Mouse (Mus musculus) embryonic facial prominence, embryonic 15.5 days (tissue): ENCODE results near the gene Gart. TPM values are rescaled to one million over a fixed set of nuclear protein-coding genes. Genes with fewer than 3 reads are reported as not detected.
"Not testable (repeated sequence)": the region's sequence is repeated elsewhere in the genome, so short reads cannot be mapped to it uniquely, and the experiment has no call there.

ENCODE experiments used
- ATAC-seq: fragments of 200-750 bp; cut with Nextera tagmentation; 2 replicates; pipeline ENCODE4 v1.8.0; 2017; ENCODE audit warnings: low read depth, moderate TSS enrichment; ENCODE audit not compliant: insufficient number of reproducible peaks, low FRiP score, low TSS enrichment
- H3K27ac ChIP-seq: fragments of 300-500 bp; sonication (generic); replicated peaks from 2 replicates; pipeline ENCODE4 v1.5.1; 2015; ENCODE audit warnings: mild to moderate bottlenecking, inconsistent platforms
- H3K27me3 ChIP-seq: fragments of 300-500 bp; sonication (generic); 2 replicates; pipeline ENCODE4 v1.6.1; 2015; ENCODE audit warnings: inconsistent platforms
- H3K36me3 ChIP-seq: fragments of 300-500 bp; sonication (generic); 2 replicates; pipeline ENCODE4 v1.6.1; 2015; ENCODE audit warnings: mild to moderate bottlenecking, inconsistent platforms
- H3K4me1 ChIP-seq: fragments of 300-500 bp; sonication (generic); 2 replicates; pipeline ENCODE4 v1.6.1; 2015; ENCODE audit warnings: inconsistent platforms
- H3K4me2 ChIP-seq: fragments of 300-500 bp; sonication (generic); replicated peaks from 2 replicates; pipeline ENCODE4 v1.6.1; 2015; ENCODE audit warnings: mild to moderate bottlenecking, inconsistent platforms
- H3K4me3 ChIP-seq: fragments of 300-500 bp; sonication (generic); replicated peaks from 2 replicates; pipeline ENCODE4 v1.5.1; 2015; ENCODE audit warnings: mild to moderate bottlenecking, inconsistent platforms
- H3K9ac ChIP-seq: fragments of 300-500 bp; sonication (generic); 2 replicates; pipeline ENCODE4 v1.6.1; 2015; ENCODE audit warnings: inconsistent platforms
- H3K9me3 ChIP-seq: fragments of 300-500 bp; sonication (generic); replicated peaks from 2 replicates; pipeline ENCODE4 v1.6.1; 2016; ENCODE audit warnings: inconsistent platforms
- WGBS: fragments of 180-500 bp; shearing (Covaris S2); methylation state at CpG from one replicate; pipeline ENCODE4 v1.1.7; 2015; 5-methylcytosine and 5-hydroxymethylcytosine counted together
- polyA plus RNA-seq: library from polyadenylated mRNA; unstranded; fragments of >200 nt; fragmentation: Nextera tagmentation; extraction: Ambion mirVana; gene quantifications from 2 replicates; pipeline ENCODE4 v1.2.1, GENCODE M21; 2015

Gart gene
- polyA plus RNA-seq, 1 experiment from 2014 or later = 96.7 TPM

DNA sequence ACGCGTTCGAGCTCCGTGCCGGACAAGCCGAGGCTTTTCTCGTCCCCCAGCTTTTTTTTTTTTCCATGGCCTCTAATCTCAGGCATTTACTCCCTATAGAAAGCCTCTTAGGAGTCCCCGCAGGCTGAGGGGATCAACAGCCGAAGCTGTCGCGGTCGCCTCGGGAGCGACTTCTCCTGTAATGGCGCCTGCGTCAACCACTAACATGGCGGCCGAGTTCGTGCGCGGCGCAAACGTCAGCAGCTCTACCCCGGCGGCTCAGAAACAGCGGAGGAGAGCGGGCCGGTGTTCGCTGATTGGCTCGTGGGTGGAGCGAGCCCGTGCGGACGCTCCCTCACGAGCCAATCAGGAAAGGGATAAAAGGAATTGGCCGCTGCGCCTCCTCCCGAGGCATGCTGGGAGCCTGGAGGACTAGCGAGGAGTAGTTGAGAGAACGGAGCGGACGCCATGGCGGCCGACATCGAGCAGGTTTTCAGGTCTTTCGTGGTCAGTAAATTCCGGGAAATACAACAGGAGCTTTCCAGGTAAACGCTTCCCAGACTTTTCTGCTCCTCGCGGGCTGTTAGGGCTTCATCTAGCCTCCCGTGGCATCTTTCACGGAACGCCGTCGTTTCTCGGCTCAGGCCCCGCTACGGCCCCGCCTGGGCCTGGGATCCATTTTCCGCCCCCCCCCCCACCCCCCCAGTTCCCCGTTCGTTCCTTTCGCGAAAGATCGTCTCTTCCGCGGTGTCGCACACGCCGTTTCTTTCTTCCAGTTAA is 888 bp upstream of the Gart start, which contains the start of gene Son:
TSS of gene Son (plus strand) at position 46 of the 759 bp plus-strand sequence.
- Histone ChIP-seq H3K9me3 (no peaks in the 10 kb centered on the region), H3K4me1 (peaks cover 9% of the 10 kb centered on the region), H3K4me2 (peak within 1 kb of the TSS; percentile 94), H3K27ac (peak within 1 kb of the TSS; percentile 100), H3K4me3 (peak within 1 kb of the TSS; percentile 73), H3K36me3 (peaks cover 14% of the 10 kb centered on the region), H3K27me3 (no peaks in the 10 kb centered on the region), H3K9ac (peak within 1 kb of the TSS; percentile 96)
- ATAC-seq = peak; percentile 97
- under 1% methylated on average over 70 of the region's 70 CpGs for WGBS

DNA sequence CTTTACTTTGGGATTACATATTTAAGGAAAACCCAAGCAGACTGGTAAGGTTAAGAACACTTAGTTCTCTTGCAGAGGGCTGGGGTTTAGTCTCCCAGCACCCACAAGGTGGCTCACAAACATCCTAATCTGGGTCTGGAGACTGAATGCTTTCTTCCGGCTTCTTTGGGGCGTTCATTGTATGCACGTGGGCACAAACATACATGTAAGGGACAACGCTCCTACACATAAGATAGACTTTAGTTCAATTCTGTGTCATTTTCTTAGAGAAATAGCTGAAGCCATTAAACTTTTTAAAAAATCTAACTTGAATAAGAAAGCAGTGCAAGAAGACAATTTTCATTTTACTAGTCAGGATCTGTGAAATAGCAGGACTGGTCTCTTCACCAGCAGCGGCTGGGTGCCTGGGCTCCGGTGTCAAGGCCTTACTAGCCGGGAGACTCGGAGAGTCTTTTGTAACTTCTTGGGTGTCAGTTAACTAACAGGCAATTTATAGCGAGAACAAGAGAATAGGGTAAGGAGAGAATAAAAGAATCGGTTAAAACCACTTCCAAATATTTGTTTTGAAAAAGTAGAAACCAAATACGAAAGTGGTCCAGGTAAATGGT is 653 bp downstream of the Gart start:
- no peak for ATAC-seq
- Histone ChIP-seq H3K27me3 (no peaks in the 10 kb centered on the region), H3K9me3 (no peaks in the 10 kb centered on the region), H3K4me3 (peak overlapping the region; percentile 73), H3K36me3 (peaks cover 18% of the 10 kb centered on the region), H3K9ac (peak overlapping the region; percentile 96; the same call in 1 of the 2 replicates), H3K4me1 (peaks cover 4% of the 10 kb centered on the region), H3K4me2 (peak overlapping the region; percentile 94), H3K27ac (peak overlapping the region; percentile 100)
- 1% methylated on average over 11 of the region's 11 CpGs for WGBS

GRCm38 (mm10) chr16:91645420-91645819 is 1.3 kb downstream of the Gart start:
- WGBS = no CpG with 5 or more reads among the region's 2 CpGs
- H3K36me3 ChIP-seq = peaks cover 23% of the 10 kb centered on the region
- not testable (repeated sequence) for H3K27me3 ChIP-seq, H3K9ac ChIP-seq, H3K4me2 ChIP-seq, H3K4me3 ChIP-seq, H3K27ac ChIP-seq, ATAC-seq, H3K4me1 ChIP-seq, H3K9me3 ChIP-seq

GRCm38 (mm10) chr16:91644901-91645300 is 1.9 kb downstream of the Gart start:
- ATAC-seq = no peak
- WGBS = 76% methylated on average over 2 of the region's 2 CpGs
- no peak overlapping the region for H3K4me2 ChIP-seq

GRCm38 (mm10) chr16:91640171-91640570 is 6.6 kb downstream of the Gart start:
- H3K9ac ChIP-seq = no peak overlapping the region
- H3K4me2 ChIP-seq = no peak overlapping the region
- H3K4me3 ChIP-seq = no peak overlapping the region
- H3K4me1 ChIP-seq = no peaks in the 10 kb centered on the region
- H3K36me3 ChIP-seq = peaks cover 73% of the 10 kb centered on the region
- H3K27me3 ChIP-seq = no peaks in the 10 kb centered on the region
- no peak for ATAC-seq
- no peak overlapping the region for H3K27ac ChIP-seq
- H3K9me3 ChIP-seq = no peaks in the 10 kb centered on the region
- 94% methylated on average over 8 of the region's 8 CpGs for WGBS

More at GRCm38 (mm10) chr16:91644901-91645300, 1.9 kb downstream of the Gart start:
- Histone ChIP-seq H3K36me3 (peaks cover 28% of the 10 kb centered on the region), H3K4me1 (peaks cover 4% of the 10 kb centered on the region), H3K4me3 (no peak overlapping the region), H3K9me3 (no peaks in the 10 kb centered on the region), H3K27me3 (no peaks in the 10 kb centered on the region), H3K9ac (no peak overlapping the region), H3K27ac (no peak overlapping the region)

GRCm38 (mm10) chr16:91639636-91640035 is 7.1 kb downstream of the Gart start:
- H3K36me3 ChIP-seq = peaks cover 78% of the 10 kb centered on the region
- no peak overlapping the region for H3K4me2 ChIP-seq
- WGBS = 89% methylated on average over 2 of the region's 2 CpGs
- no peaks in the 10 kb centered on the region for H3K9me3 ChIP-seq
- no peak overlapping the region for H3K9ac ChIP-seq
- no peaks in the 10 kb centered on the region for H3K27me3 ChIP-seq
- no peak overlapping the region for H3K4me3 ChIP-seq
- no peaks in the 10 kb centered on the region for H3K4me1 ChIP-seq
- ATAC-seq = no peak
- no peak overlapping the region for H3K27ac ChIP-seq

- Histone ChIP-seq H3K4me3 (no peak overlapping the region), H3K9me3 (no peaks in the 10 kb centered on the region), H3K9ac (no peak overlapping the region), H3K27ac (no peak overlapping the region), H3K27me3 (no peaks in the 10 kb centered on the region), H3K36me3 (peaks cover 78% of the 10 kb centered on the region), H3K4me2 (no peak overlapping the region), H3K4me1 (no peaks in the 10 kb centered on the region)
- 95% methylated on average over 5 of the region's 5 CpGs for WGBS
- no peak for ATAC-seq
Measured at GRCm38 (mm10) chr16:91639161-91639560, 7.6 kb downstream of the Gart start.

GRCm38 (mm10) chr16:91633641-91634040 is 13.1 kb downstream of the Gart start:
- no peak for ATAC-seq
- H3K27me3 ChIP-seq = no peaks in the 10 kb centered on the region
- 84% methylated on average over 12 of the region's 12 CpGs for WGBS
- H3K27ac ChIP-seq = no peak overlapping the region
- H3K9ac ChIP-seq = no peak overlapping the region
- no peak overlapping the region for H3K4me3 ChIP-seq
- H3K4me2 ChIP-seq = no peak overlapping the region
- H3K9me3 ChIP-seq = no peaks in the 10 kb centered on the region
- no peaks in the 10 kb centered on the region for H3K4me1 ChIP-seq
- H3K36me3 ChIP-seq = peaks cover 90% of the 10 kb centered on the region

DNA sequence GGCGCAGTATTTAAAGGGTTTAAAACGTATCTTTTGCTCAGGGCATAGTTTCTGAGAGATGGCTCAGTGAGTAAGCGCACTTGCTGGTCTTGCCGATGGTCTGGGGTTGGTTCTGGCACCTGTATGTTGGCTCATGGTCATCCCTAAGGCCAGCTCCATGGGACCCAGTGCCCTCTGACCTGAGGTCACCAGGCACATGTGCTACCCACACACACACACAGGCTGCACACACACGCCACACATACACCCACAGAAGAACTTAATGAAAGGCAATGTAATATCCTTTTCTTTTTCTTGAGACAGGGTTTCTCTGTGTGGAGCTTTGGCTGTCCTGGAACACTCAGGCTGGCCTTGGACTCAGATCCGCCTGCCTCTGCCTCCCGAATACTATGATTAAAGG is 13.8 kb downstream of the Gart start:
- ATAC-seq = no peak
- Histone ChIP-seq H3K27me3 (no peaks in the 10 kb centered on the region), H3K9ac (no peak overlapping the region), H3K9me3 (no peaks in the 10 kb centered on the region), H3K4me2 (no peak overlapping the region), H3K4me1 (no peaks in the 10 kb centered on the region), H3K36me3 (peaks cover 90% of the 10 kb centered on the region), H3K4me3 (no peak overlapping the region), H3K27ac (no peak overlapping the region)
- 94% methylated on average over 7 of the region's 7 CpGs for WGBS

- H3K9ac ChIP-seq = no peak overlapping the region
- H3K36me3 ChIP-seq = peaks cover 90% of the 10 kb centered on the region
- WGBS = 93% methylated on average over 5 of the region's 5 CpGs
- no peak overlapping the region for H3K27ac ChIP-seq
- no peak for ATAC-seq
- no peaks in the 10 kb centered on the region for H3K27me3 ChIP-seq
- H3K4me1 ChIP-seq = no peaks in the 10 kb centered on the region
- no peak overlapping the region for H3K4me3 ChIP-seq
- H3K4me2 ChIP-seq = no peak overlapping the region
- H3K9me3 ChIP-seq = no peaks in the 10 kb centered on the region
Measured at GRCm38 (mm10) chr16:91632439-91632838, 14.3 kb downstream of the Gart start.

- Histone ChIP-seq H3K27me3 (no peaks in the 10 kb centered on the region), H3K4me2 (no peak overlapping the region), H3K36me3 (peaks cover 87% of the 10 kb centered on the region), H3K9ac (no peak overlapping the region), H3K27ac (no peak overlapping the region), H3K4me1 (no peaks in the 10 kb centered on the region), H3K4me3 (no peak overlapping the region), H3K9me3 (no peaks in the 10 kb centered on the region)
- no peak for ATAC-seq
- WGBS = 88% methylated on average over 1 of the region's 1 CpGs
Measured at GRCm38 (mm10) chr16:91630584-91630983, 16.2 kb downstream of the Gart start.
